Mouse (Mus musculus): Measurements from ENCODE around the gene Flnc. TPM values are rescaled to one million over a fixed set of nuclear protein-coding genes. Genes with fewer than 3 reads are reported as not detected.
A peak's percentile ranks its signal among the peaks of the same experiment; 100 is the strongest.

Flnc gene
- total and polyA plus RNA-seq, 2 experiments, result 0.04 to 0.28 TPM

DNA sequence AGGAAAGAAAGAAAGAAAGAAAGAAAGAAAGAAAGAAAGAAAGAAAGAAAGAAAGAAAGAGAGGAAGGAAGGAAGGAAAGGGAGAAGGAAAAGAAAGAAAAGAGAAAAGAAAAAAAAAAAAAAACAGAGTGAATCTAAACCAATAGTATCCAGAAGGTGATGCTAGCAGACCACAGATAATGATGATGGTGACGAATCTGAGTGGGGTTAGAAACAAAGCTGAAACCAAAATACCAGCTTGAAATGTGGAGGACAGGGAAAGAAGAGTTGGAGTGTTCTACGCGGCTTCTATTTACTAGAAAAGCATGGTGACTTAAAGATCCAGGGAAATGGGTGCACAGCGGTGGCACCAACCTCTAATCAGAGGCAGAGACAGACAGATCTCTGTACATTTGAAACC lies 41.3 kb upstream of the Flnc start:
- TF ChIP-seq POLR2A (IDR thresholded peaks at IDR 0.05; ENCODE audit: extremely low read depth, insufficient read depth, low read length), result no peak
- no peak for TF ChIP-seq CTCF (IDR thresholded peaks at IDR 0.05; ENCODE audit: low read depth, low read length)
- peaks cover 7% of the 10 kb centered on the region; the same call in 1 of the 2 replicates for H3K27me3 ChIP-seq (ENCODE audit: control insufficient read depth, insufficient read depth, low read length)

DNA sequence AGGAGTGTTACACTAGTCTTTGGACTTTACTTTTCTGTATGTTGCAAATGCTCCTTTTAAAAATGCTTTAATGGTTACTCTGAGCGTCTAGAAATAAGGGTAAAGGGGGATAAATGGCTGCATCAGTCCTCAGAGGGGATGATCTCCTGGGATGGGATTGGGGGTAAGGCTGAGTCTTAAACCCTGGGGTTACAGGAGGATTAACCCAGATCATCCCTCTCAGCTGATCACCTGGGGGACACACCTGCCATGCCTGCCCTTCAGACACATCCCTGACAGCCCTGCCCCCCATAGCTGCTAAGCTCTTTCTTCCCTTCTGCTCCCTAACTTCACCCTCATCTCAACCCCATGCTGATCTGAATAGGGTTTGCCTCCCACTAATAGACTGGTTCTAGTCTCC lies 38.8 kb upstream of the Flnc start:
- peaks cover 6% of the 10 kb centered on the region for H3K4me1 ChIP-seq (ENCODE audit: control insufficient read depth, insufficient read depth, low read length)
- H3K27me3 ChIP-seq (ENCODE audit: control insufficient read depth, insufficient read depth, low read length), result peaks cover 10% of the 10 kb centered on the region; the same call in 1 of the 2 replicates
- 89% methylated on average over 1 of the region's 1 CpGs for WGBS
- no peak for TF ChIP-seq CTCF (IDR thresholded peaks at IDR 0.05; ENCODE audit: low read depth, low read length)
- TF ChIP-seq POLR2A (IDR thresholded peaks at IDR 0.05; ENCODE audit: extremely low read depth, insufficient read depth, low read length), result no peak
- no peaks in the 10 kb centered on the region for H3K79me2 ChIP-seq (ENCODE audit: control insufficient read depth, insufficient read depth, low read length)
- H3K27ac ChIP-seq (replicated peaks; ENCODE audit: insufficient read depth, low read depth, low read length), result no peak overlapping the region
- H3K9ac ChIP-seq (ENCODE audit: low read depth, low read length), result no peak overlapping the region
- DNase-seq (ENCODE audit: extremely low read depth, low read depth, low spot score), result no peak
- no peaks in the 10 kb centered on the region for H3K36me3 ChIP-seq (ENCODE audit: control insufficient read depth, insufficient read depth, low read length)
- no peak overlapping the region for H3K4me3 ChIP-seq (ENCODE audit: insufficient read depth, low read depth, low read length)

More for the DNA sequence above, 41.3 kb upstream of the Flnc start:
- Histone ChIP-seq H3K79me2 (ENCODE audit: control insufficient read depth, insufficient read depth, low read length) (no peaks in the 10 kb centered on the region), H3K4me1 (ENCODE audit: control insufficient read depth, insufficient read depth, low read length) (peaks cover 8% of the 10 kb centered on the region), H3K27ac (replicated peaks; ENCODE audit: insufficient read depth, low read depth, low read length) (no peak overlapping the region), H3K9ac (ENCODE audit: low read depth, low read length) (no peak overlapping the region), H3K36me3 (ENCODE audit: control insufficient read depth, insufficient read depth, low read length) (no peaks in the 10 kb centered on the region), H3K4me3 (ENCODE audit: insufficient read depth, low read depth, low read length) (no peak overlapping the region)
- 71% methylated on average over 4 of the region's 4 CpGs for WGBS
- no peak for DNase-seq (ENCODE audit: extremely low read depth, low read depth, low spot score)

DNA sequence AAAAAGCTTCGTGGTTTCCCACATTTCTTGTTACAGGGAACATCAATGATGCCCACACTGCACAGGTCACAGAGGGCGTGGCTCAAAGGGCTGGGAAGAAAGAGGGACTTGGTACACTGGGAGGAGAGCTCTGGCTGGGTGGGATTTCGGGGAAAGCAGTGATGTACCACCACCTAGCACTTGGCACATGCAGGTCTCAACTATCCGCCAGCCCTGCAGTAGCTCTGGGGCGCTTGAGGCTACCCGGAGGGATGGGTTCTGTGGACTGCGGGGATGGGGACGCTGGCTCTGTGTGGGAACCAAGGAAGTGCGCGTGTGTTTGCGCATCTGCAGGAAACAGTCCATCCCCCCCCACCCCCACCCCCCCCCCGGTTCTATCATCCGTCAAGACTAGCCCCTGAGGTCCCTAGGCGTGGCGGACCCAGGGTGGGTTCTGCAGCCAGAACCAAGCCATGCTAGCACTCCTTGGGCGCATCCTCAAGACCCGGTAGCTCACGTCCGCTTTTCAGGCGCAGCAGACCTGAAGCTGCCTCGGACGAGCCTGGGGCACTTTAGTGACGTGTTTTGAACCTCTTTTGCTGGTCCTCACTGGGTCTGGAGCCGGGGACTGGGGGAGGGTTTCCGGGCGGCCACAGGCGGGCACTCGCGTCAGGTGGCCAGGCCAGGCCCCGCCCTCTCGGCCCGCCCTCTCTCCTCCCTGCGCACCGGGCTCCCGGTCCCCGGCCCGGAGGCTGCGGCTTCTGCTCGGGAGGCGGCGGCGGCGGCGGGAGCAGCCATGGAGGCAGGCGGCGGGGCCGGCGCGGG lies 36.9 kb upstream of the Flnc start, which contains the start of gene Ccdc136:
Gene Ccdc136, plus strand, starts transcription at position 400 of the 804 bp plus-strand sequence.
- WGBS, result 1% methylated on average over 48 of the region's 49 CpGs
- H3K9ac ChIP-seq (ENCODE audit: low read depth, low read length), result peak within 1 kb of the TSS; percentile 40; the same call in 1 of the 2 replicates
- peaks cover 6% of the 10 kb centered on the region for H3K4me1 ChIP-seq (ENCODE audit: control insufficient read depth, insufficient read depth, low read length)

DNA sequence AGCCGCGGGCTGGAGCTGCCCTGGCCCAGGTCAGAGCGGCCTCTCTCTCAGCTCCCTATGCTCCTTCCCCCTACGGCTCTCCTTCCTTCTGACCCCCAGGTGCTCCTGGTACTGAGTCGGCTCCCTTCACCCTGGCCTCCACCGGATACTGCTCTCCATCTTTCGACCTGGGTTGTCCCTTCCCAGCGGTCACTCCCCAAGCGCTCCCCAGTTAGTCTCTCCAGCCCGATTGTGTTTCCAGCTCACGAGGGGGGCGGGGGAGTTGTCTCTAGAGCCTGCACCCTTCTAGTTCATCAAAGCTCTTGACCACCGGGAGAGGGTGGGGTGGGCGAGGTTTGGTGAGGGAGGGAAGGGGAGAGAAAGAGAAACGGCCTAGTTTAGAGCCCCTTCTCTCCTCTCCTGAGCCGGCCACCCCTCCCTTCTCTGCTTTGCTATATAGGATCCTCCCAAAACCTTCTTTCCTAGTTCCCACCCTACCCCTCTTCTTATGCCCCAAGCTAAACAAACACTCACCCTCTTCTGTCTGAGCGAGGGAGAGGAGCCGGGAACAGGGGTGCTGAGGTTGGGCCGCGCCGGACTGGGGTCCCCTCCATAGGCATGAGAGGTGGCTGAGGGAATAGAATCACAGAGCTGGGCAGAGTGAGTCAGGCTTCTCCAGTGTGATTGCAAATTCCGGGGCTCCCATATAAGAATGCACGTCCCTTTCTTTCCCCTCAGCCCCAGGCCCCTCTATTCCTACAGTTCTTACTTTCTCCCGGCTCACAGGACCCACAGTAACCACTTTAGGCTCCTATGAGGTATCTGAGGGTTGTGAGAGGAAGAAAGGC lies 36.1 kb upstream of the Flnc start:
- Histone ChIP-seq H3K27me3 (ENCODE audit: control insufficient read depth, insufficient read depth, low read length) (peaks cover 10% of the 10 kb centered on the region; the same call in 1 of the 2 replicates), H3K4me3 (ENCODE audit: insufficient read depth, low read depth, low read length) (peak overlapping the region; percentile 56; the same call in 1 of the 2 replicates), H3K27ac (replicated peaks; ENCODE audit: insufficient read depth, low read depth, low read length) (no peak overlapping the region), H3K9ac (ENCODE audit: low read depth, low read length) (peak overlapping the region; percentile 40; the same call in 1 of the 2 replicates), H3K79me2 (ENCODE audit: control insufficient read depth, insufficient read depth, low read length) (no peaks in the 10 kb centered on the region), H3K36me3 (ENCODE audit: control insufficient read depth, insufficient read depth, low read length) (no peaks in the 10 kb centered on the region), H3K4me1 (ENCODE audit: control insufficient read depth, insufficient read depth, low read length) (peaks cover 6% of the 10 kb centered on the region)
- DNase-seq (ENCODE audit: extremely low read depth, low read depth, low spot score), result no peak
- WGBS, result 13% methylated on average over 24 of the region's 24 CpGs
- TF ChIP-seq CTCF (IDR thresholded peaks at IDR 0.05; ENCODE audit: low read depth, low read length), result no peak
- TF ChIP-seq POLR2A (IDR thresholded peaks at IDR 0.05; ENCODE audit: extremely low read depth, insufficient read depth, low read length), result no peak

More for the DNA sequence above, 36.9 kb upstream of the Flnc start, which contains the start of gene Ccdc136:
- Histone ChIP-seq H3K4me3 (ENCODE audit: insufficient read depth, low read depth, low read length) (peak within 1 kb of the TSS; percentile 56), H3K27ac (replicated peaks; ENCODE audit: insufficient read depth, low read depth, low read length) (no peak within 1 kb of the TSS), H3K79me2 (ENCODE audit: control insufficient read depth, insufficient read depth, low read length) (no peaks in the 10 kb centered on the region), H3K36me3 (ENCODE audit: control insufficient read depth, insufficient read depth, low read length) (no peaks in the 10 kb centered on the region), H3K27me3 (ENCODE audit: control insufficient read depth, insufficient read depth, low read length) (peaks cover 10% of the 10 kb centered on the region; the same call in 1 of the 2 replicates)
- DNase-seq (ENCODE audit: extremely low read depth, low read depth, low spot score), result peak; percentile 23
- no peak for TF ChIP-seq POLR2A (IDR thresholded peaks at IDR 0.05; ENCODE audit: extremely low read depth, insufficient read depth, low read length)

DNA sequence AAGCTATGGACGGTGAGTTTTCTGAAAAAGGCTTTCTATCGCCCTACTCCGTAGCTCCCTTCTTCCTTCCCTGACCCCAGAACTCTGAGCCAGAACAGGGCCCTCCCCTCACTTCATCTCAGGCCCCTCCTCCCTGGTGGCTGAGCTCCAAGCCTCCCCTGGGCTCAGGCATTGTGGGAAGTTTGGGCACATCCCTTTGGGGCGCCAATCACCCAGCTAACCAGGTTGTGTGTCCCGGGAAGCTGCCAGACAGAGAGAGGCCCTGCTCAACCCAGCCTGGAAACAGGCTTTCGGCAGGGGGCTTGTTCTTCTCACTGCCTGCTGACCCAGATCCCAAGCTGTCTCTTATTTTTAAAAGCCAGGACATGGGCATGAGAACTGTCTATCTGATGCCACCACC lies 35.5 kb upstream of the Flnc start:
- Histone ChIP-seq H3K9ac (ENCODE audit: low read depth, low read length) (no peak overlapping the region), H3K27ac (replicated peaks; ENCODE audit: insufficient read depth, low read depth, low read length) (no peak overlapping the region), H3K4me3 (ENCODE audit: insufficient read depth, low read depth, low read length) (no peak overlapping the region), H3K79me2 (ENCODE audit: control insufficient read depth, insufficient read depth, low read length) (no peaks in the 10 kb centered on the region), H3K4me1 (ENCODE audit: control insufficient read depth, insufficient read depth, low read length) (peaks cover 6% of the 10 kb centered on the region), H3K36me3 (ENCODE audit: control insufficient read depth, insufficient read depth, low read length) (no peaks in the 10 kb centered on the region), H3K27me3 (ENCODE audit: control insufficient read depth, insufficient read depth, low read length) (peaks cover 14% of the 10 kb centered on the region; the same call in 1 of the 2 replicates)
- DNase-seq (ENCODE audit: extremely low read depth, low read depth, low spot score), result no peak
- 51% methylated on average over 6 of the region's 6 CpGs for WGBS
- TF ChIP-seq POLR2A (IDR thresholded peaks at IDR 0.05; ENCODE audit: extremely low read depth, insufficient read depth, low read length) (no peak), CTCF (IDR thresholded peaks at IDR 0.05; ENCODE audit: low read depth, low read length) (no peak)

All from liver, adult 2 months (tissue).